Mouse (Mus musculus) v-Abl transformed pro-B cells (cell line): ENCODE results near the gene Art4.

Experiments
- in situ Hi-C, 2 experiments: fragments of 400-800 bp; cut with MboI; formaldehyde crosslinking; loops; one replicate each; pipeline ENCODE4 v1.15.1; 2025; ENCODE audit not compliant: unreplicated experiment in 2 of 2

The Art4 gene

DNA sequence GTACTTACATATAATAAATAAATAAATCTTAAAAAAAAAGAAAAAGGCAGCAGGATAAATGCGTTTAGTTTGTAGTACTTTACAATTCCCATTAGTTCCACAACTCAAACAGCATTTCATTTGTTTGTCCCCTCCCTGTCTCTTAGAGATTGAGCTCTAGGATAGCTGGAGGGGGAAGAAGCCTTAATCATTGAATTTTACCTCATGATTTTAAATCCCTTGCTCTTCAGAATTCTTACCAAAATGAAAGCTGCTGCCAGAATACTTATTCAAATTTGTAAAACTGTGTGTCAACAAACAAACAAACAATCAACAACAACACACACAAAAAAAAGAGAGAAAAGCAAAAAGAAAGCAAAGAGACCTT lies 52.1 kb downstream of the Art4 start:
- in situ Hi-C loops = loop anchor here in 1 of 2 experiments (10.0 kb wide), 1 partner anchor 341 kb away; no protein-coding TSS in a partner anchor

DNA sequence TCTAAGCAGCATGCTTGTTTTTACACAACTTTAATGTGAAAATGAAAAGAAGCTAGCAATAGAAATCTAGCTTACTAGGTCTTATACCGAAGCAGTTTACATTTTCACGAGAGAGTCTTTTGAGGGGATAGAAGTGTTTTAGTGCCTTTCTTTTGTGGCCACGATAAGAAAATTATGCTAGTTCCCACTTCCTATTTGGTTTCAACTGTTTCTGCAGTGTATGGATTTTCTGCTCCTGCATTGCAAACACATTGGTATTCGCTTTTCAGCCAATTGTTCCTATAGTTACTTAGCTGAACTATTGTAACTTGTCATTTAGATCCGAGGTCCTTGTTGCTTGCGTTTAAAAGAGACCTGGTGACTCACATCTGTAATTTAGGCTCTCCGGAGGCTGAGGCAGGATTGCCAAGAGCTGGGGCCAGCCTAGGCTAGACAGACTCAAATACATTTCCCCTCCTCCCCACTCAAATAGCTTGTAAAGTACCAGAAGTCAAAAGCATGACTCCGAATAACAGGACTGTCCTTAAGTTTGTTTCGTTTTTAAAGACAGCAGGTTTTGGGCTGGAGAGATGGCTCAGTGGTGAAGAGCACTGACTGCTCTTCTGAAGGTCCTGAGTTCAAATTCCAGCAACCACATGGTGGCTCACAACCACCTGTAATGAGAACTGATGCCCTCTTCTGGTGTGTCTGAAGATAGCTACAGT lies 52.7 kb downstream of the Art4 start:
- in situ Hi-C loops = loop anchor here in 1 of 2 experiments (10.0 kb wide), 1 partner anchor 340 kb away; no protein-coding TSS in a partner anchor

DNA sequence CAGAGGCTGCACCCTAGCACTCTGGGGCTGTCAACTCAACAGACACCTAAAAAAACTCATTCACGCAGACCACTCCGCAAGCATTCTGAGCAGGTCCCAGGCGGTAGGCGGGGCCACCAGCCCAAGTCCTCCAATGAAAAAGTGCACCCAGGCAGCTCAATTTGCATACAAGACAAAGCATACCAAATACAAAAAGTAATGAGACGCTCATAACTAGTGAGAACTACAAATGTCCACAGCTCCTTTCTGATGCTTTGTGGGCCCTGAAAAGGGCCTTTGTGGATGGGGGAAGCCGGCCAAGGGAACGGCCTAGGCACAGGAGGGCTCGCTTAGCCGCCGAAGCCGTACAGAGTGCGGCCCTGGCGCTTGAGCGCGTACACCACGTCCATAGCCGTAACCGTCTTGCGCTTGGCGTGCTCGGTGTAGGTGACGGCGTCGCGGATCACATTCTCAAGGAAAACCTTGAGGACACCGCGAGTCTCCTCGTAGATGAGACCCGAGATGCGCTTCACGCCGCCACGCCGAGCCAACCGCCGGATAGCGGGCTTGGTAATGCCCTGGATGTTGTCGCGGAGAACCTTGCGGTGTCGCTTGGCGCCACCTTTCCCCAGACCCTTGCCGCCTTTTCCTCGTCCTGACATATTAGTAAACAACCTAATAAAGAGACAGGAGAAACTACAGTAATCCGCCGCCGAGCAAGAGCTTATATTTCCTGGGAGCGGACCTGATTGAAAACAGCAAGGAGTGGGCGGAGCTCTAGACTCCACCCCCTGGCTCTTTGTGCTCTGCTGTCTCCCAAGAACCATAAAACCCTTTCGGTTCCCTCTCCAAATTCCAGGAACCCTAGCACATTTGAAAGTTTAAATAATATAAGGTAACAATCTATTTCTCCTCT lies 53.5 kb downstream of the Art4 start, which contains the start of gene Hist4h4:
Hist4h4 (minus strand) TSS at position 677 of the 895 bp plus-strand sequence.
- in situ Hi-C loops = loop anchor here in 1 of 2 experiments (10.0 kb wide), 1 partner anchor 339 kb away; no protein-coding TSS in a partner anchor

DNA sequence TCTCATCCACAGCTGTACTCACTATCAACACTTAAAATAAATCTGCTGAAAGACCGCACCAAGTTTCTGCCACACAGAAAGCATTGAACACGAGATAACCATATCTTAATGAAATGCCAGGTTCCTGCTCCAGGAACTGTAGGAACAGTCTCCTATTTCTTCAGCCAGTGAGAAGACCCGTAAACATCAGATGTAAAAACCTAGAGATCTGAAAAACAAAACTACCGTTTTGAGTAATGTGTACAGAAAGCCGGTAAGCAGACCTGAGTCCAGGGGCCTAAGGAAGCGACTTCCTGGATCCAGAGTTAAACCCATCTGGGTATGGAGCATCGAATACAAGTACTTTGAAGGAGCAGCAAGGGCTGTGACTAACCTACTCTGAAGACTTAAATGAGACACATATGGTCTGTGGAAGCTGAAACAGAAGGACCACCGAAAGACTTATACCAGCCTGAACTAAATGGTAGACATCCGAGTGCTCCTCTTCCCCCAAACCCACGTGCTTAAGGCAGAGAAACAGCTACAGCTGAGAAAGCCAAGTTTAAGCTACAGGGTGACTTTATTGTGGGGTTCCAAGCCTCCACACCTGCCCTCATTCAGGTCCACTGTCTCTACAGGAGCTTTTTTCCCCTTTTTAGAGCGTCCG lies 54.3 kb downstream of the Art4 start:
- in situ Hi-C loops = loop anchor here in 1 of 2 experiments (10.0 kb wide), 1 partner anchor 338 kb away; no protein-coding TSS in a partner anchor

DNA sequence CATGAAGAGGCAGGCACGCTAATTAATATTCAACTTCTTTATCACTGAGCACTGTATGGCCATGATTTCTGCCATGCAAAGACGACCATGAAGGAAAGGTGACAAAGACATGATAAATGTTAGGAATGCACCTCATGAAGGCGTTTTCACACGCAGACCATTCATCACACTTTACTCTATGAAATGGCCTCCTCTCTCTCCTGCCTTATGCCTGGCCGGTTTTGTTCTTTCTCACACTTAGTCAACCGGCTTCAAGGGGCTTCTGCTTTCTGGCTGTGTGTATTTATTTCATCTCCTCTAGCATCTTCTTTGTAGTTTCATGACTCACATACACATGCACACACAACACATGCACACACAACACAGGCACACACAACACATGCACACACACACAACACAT lies 56.3 kb downstream of the Art4 start:
- in situ Hi-C loops = loop anchor here in 1 of 2 experiments (10.0 kb wide), 1 partner anchor 336 kb away; no protein-coding TSS in a partner anchor

DNA sequence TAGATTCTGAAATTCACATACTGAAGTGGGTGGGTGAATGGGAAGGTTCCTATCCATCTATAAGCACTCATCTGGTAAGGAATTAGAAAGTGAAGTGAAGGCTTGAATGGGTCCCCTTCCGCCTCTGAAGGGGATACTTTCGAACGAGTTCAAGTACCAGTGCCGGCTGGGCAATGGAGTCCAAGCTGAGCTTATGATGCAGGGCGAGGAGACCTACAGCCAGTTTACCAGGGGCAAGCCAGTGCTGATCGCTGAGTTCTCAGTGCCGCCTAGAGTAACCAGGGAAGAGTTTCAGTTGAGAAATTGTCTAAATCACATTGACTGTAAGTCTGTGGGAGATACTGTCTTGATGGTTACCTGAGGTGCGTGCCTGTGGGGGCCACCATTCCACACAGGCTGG lies 56.8 kb downstream of the Art4 start:
- in situ Hi-C loops = loop anchor here in 1 of 2 experiments (10.0 kb wide), 1 partner anchor 336 kb away; no protein-coding TSS in a partner anchor
